Mouse (Mus musculus) heart, postnatal 0 days (tissue): ENCODE data around the gene Zcchc2. TPM values are rescaled to one million over a fixed set of nuclear protein-coding genes. Genes with fewer than 3 reads are reported as not detected.
A peak's percentile ranks its signal among the peaks of the same experiment; 100 is the strongest.

Experiments used
- ATAC-seq: fragments of 200-750 bp; cut with Nextera tagmentation; 2 replicates; pipeline ENCODE4 v1.8.0; 2017; ENCODE audit warnings: low read depth, moderate number of reproducible peaks, moderate library complexity; ENCODE audit not compliant: insufficient read depth
- DNase-seq: peaks from one replicate; pipeline ENCODE4 v3.0.0-alpha.2; 2016; ENCODE audit warnings: low spot score
- H3K27ac ChIP-seq: fragments of 300-500 bp; sonication (generic); 2 replicates; pipeline ENCODE4 v1.5.1; 2014; ENCODE audit warnings: low read depth, mild to moderate bottlenecking
- H3K27me3 ChIP-seq: fragments of 300-500 bp; sonication (generic); 2 replicates; pipeline ENCODE4 v1.6.1; 2014; ENCODE audit warnings: low read length, mixed read lengths; ENCODE audit not compliant: control insufficient read depth, insufficient read depth
- H3K36me3 ChIP-seq: fragments of 300-500 bp; sonication (generic); replicated peaks from 2 replicates; pipeline ENCODE4 v1.6.1; 2014; ENCODE audit warnings: low read length, mixed read lengths; ENCODE audit not compliant: control insufficient read depth, insufficient read depth
- H3K4me1 ChIP-seq: fragments of 300-500 bp; sonication (generic); 2 replicates; pipeline ENCODE4 v1.6.1; 2014; ENCODE audit warnings: antibody characterized with exemption; ENCODE audit not compliant: control insufficient read depth, insufficient read depth
- H3K4me2 ChIP-seq: fragments of 300-500 bp; sonication (generic); 2 replicates; pipeline ENCODE4 v1.6.1; 2014; ENCODE audit warnings: low read depth, mild to moderate bottlenecking, low read length, moderate library complexity
- H3K4me3 ChIP-seq: fragments of 300-500 bp; sonication (generic); 2 replicates; pipeline ENCODE4 v1.5.1; 2014; ENCODE audit warnings: low read depth, low read length
- H3K9ac ChIP-seq: fragments of 300-500 bp; sonication (generic); replicated peaks from 2 replicates; pipeline ENCODE4 v1.6.1; 2014; ENCODE audit warnings: low read depth, low read length, mixed read lengths
- H3K9me3 ChIP-seq: fragments of 300-500 bp; sonication (generic); replicated peaks from 2 replicates; pipeline ENCODE4 v1.6.1; 2016; ENCODE audit warnings: low read length; ENCODE audit not compliant: control insufficient read depth
- CTCF ChIP-seq: IDR thresholded peaks from 2 replicates; pipeline ENCODE4 v1.5.1; 2016; ENCODE audit warnings: antibody characterized with exemption, control low read depth, low read depth
- EP300 ChIP-seq: IDR thresholded peaks from 2 replicates; pipeline ENCODE4 v1.6.1; 2016; ENCODE audit warnings: antibody characterized with exemption, low read depth
- WGBS: fragments of 180-500 bp; shearing (Covaris S2); extraction: QIAGEN DNeasy Blood & Tissue Kit; methylation state at CpG from one replicate; pipeline ENCODE4 v1.1.7; 2014; 5-methylcytosine and 5-hydroxymethylcytosine counted together
- polyA plus RNA-seq: library from polyadenylated mRNA; unstranded; fragments of >200 nt; fragmentation: Nextera tagmentation; extraction: Ambion mirVana; gene quantifications from 2 replicates; pipeline ENCODE4 v1.2.1, GENCODE M21; 2015
- total RNA-seq: library from RNA; depleted of rRNA; stranded (reverse); fragments of >200 nt; gene quantifications from 2 replicates; pipeline ENCODE4 v1.2.3, GENCODE M21; 2014; ENCODE audit warnings: low replicate concordance; rRNA removed

Zcchc2 gene
- total and polyA plus RNA-seq, 2 experiments from 2014 or later = 1.1 to 6.6 TPM

- Histone ChIP-seq H3K4me1 (no peaks in the 10 kb centered on the region), H3K9ac (no peak overlapping the region), H3K4me2 (no peak overlapping the region), H3K9me3 (no peaks in the 10 kb centered on the region), H3K27ac (peak overlapping the region; percentile 48; the same call in 1 of the 2 replicates), H3K36me3 (no peaks in the 10 kb centered on the region), H3K27me3 (no peaks in the 10 kb centered on the region), H3K4me3 (no peak overlapping the region)
- ATAC-seq = no peak
- 57% methylated on average over 3 of the region's 3 CpGs for WGBS
- DNase-seq = no peak
- TF ChIP-seq EP300 (no peak), CTCF (no peak)
Measured at GRCm38 (mm10) chr1:106076641-106077040, 86.4 kb downstream of the Zcchc2 start.

GRCm38 (mm10) chr1:106077166-106077565, 87.0 kb downstream of the Zcchc2 start:
- no peak for DNase-seq

More at GRCm38 (mm10) chr1:106077166-106077565, 87.0 kb downstream of the Zcchc2 start:
- peak; percentile 33; the same call in 1 of the 2 replicates for ATAC-seq
- Histone ChIP-seq H3K9ac (no peak overlapping the region), H3K4me2 (no peak overlapping the region), H3K4me1 (no peaks in the 10 kb centered on the region), H3K9me3 (no peaks in the 10 kb centered on the region), H3K4me3 (no peak overlapping the region), H3K36me3 (no peaks in the 10 kb centered on the region), H3K27ac (peak overlapping the region; percentile 48; the same call in 1 of the 2 replicates), H3K27me3 (no peaks in the 10 kb centered on the region)
- TF ChIP-seq CTCF (no peak), EP300 (no peak)
- WGBS = 57% methylated on average over 3 of the region's 3 CpGs

Other genes starting within 250 kb of the Zcchc2 start
- 0.53 and 0.58 TPM in 2 replicates for gene Tnfrsf11a, start 209.7 kb upstream of the Zcchc2 start, total RNA-seq
- gene Tnfrsf11a, start 209.7 kb upstream of the Zcchc2 start, polyA plus RNA-seq = 0.18 and 0.34 TPM in 2 replicates
- gene Phlpp1, start 181.3 kb downstream of the Zcchc2 start, total RNA-seq = 15.2 and 17.8 TPM in 2 replicates
- gene Phlpp1, start 181.3 kb downstream of the Zcchc2 start, polyA plus RNA-seq = 3.5 and 3.9 TPM in 2 replicates